Mouse (Mus musculus) limb, embryonic 15.5 days (tissue): ENCODE data around the gene Rtn4r. TPM values are rescaled to one million over a fixed set of nuclear protein-coding genes. Genes with fewer than 3 reads are reported as not detected.
"Not testable (repeated sequence)": the region's sequence is repeated elsewhere in the genome, so short reads cannot be mapped to it uniquely, and the experiment has no call there.

Experiments used
- ATAC-seq: fragments of 200-750 bp; cut with Nextera tagmentation; 2 replicates; pipeline ENCODE4 v1.8.0; 2017; ENCODE audit warnings: low read depth, moderate TSS enrichment; ENCODE audit not compliant: insufficient number of reproducible peaks, low FRiP score, low TSS enrichment
- H3K27ac ChIP-seq: fragments of 300-500 bp; sonication (generic); 2 replicates; pipeline ENCODE4 v1.5.1; 2015; ENCODE audit warnings: moderate library complexity, mild to moderate bottlenecking, inconsistent platforms
- H3K27me3 ChIP-seq: fragments of 300-500 bp; sonication (generic); 2 replicates; pipeline ENCODE4 v1.6.1; 2015; ENCODE audit warnings: inconsistent platforms
- H3K36me3 ChIP-seq: fragments of 300-500 bp; sonication (generic); 2 replicates; pipeline ENCODE4 v1.6.1; 2015; ENCODE audit warnings: inconsistent platforms
- H3K4me1 ChIP-seq: fragments of 300-500 bp; sonication (generic); 2 replicates; pipeline ENCODE4 v1.6.1; 2015; ENCODE audit warnings: inconsistent platforms
- H3K4me2 ChIP-seq: fragments of 300-500 bp; sonication (generic); 2 replicates; pipeline ENCODE4 v1.6.1; 2015; ENCODE audit warnings: mild to moderate bottlenecking, inconsistent platforms
- H3K4me3 ChIP-seq: fragments of 300-500 bp; sonication (generic); 2 replicates; pipeline ENCODE4 v1.5.1; 2015; ENCODE audit warnings: mild to moderate bottlenecking, inconsistent platforms
- H3K9ac ChIP-seq: fragments of 300-500 bp; sonication (generic); 2 replicates; pipeline ENCODE4 v1.6.1; 2015; ENCODE audit warnings: inconsistent platforms
- H3K9me3 ChIP-seq: fragments of 300-500 bp; sonication (generic); 2 replicates; pipeline ENCODE4 v1.6.1; 2016; ENCODE audit warnings: inconsistent platforms
- WGBS: fragments of 180-500 bp; shearing (Covaris S2); methylation state at CpG from one replicate; pipeline ENCODE4 v1.1.7; 2015; 5-methylcytosine and 5-hydroxymethylcytosine counted together
- polyA plus RNA-seq: library from polyadenylated mRNA; unstranded; fragments of >200 nt; fragmentation: Nextera tagmentation; extraction: Ambion mirVana; gene quantifications from 2 replicates; pipeline ENCODE4 v1.2.1, GENCODE M21; 2015

The Rtn4r gene
- polyA plus RNA-seq, 1 experiment from 2014 or later, result 7.9 TPM

DNA sequence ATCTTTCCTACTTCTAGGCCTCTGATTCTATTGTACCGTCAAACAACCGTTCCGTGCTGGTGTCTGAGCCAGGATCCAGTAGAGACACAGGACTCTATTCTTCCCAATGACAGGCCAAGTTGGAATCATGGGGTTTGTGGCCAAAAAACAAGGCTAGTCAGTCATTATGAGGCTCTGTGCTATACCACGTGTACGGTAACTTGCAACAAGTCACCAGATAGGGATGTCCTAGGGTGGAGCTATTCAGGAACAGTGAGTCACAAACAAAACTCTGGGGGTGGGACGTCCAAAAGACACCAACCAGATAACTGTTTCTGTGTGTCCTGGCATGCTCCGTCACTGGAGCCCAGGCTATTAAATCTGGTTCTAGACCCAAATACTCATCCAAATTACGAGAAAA is 55.3 kb downstream of the Rtn4r start:
- whole genome bisulfite sequencing, result 76% methylated on average over 8 of the region's 8 CpGs
- Histone ChIP-seq H3K4me3 (no peak overlapping the region), H3K4me1 (peaks cover 28% of the 10 kb centered on the region), H3K4me2 (no peak overlapping the region), H3K9ac (no peak overlapping the region), H3K36me3 (no peaks in the 10 kb centered on the region), H3K9me3 (no peaks in the 10 kb centered on the region), H3K27me3 (peaks cover 29% of the 10 kb centered on the region; the same call in 1 of the 2 replicates), H3K27ac (no peak overlapping the region)
- no peak for ATAC-seq

DNA sequence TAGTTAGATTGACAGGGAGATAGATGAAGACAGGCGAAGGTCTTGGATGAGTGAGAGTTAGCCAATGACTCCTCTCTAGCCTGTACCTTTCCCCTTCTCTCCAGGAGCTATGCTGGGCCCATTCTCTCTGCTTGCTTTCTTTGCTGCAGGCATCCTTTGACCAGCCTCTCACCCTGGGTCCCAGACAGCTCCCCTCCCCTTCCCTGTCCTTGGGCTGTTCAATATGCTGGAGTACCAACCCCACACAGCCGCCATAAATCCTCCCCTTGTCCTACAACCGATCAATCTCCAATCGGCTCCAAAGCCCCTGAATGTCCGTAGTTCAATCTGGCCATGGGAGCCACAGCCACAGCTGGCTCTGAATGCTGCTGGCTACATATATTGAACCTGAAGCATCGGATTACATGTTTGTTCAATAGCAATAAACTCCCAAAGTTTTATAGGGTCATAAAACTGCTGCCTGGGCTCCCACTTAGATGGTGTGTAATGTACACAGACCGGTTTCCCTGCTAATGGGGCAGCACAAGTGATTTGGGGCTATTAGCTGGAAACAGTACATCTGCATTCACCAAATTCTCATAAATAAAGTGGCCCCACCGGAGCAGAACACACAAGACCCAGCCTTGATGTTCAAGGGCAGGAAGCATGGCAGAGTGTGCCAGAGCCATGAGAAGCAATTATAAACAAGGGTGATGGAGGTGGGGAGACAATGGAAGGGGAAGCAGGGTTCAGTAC is 58.4 kb downstream of the Rtn4r start:
- H3K4me2 ChIP-seq, result no peak overlapping the region

DNA sequence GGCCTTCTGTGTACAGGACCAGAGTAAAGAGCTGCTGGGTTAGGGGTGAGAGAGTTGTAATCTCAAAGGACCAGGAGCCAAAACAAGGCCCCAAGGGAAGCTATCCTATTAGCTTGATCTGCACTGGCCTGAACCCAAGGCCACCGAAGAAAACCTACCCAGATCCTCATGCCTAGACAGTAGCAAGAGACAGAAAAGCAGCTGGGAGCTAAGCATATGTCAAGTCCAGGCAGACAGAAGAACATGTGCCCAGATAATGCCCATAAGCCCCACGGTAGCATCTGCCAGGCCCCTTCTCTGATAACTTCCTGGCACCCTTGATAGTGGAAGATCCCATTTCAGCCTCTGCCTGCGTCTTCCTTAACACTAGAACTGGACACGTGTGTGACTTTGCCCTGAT is 59.4 kb downstream of the Rtn4r start:
- H3K4me3 ChIP-seq, result no peak overlapping the region
- no peaks in the 10 kb centered on the region for H3K9me3 ChIP-seq
- H3K27me3 ChIP-seq, result peaks cover 15% of the 10 kb centered on the region; the same call in 1 of the 2 replicates
- H3K9ac ChIP-seq, result no peak overlapping the region
- no peak for ATAC-seq
- H3K4me2 ChIP-seq, result no peak overlapping the region
- WGBS, result 67% methylated on average over 4 of the region's 4 CpGs
- no peaks in the 10 kb centered on the region for H3K36me3 ChIP-seq
- peaks cover 15% of the 10 kb centered on the region for H3K4me1 ChIP-seq
- no peak overlapping the region for H3K27ac ChIP-seq

More for the DNA sequence above, 58.4 kb downstream of the Rtn4r start:
- no peak overlapping the region for H3K4me3 ChIP-seq
- no peak overlapping the region for H3K27ac ChIP-seq
- H3K36me3 ChIP-seq, result no peaks in the 10 kb centered on the region
- H3K4me1 ChIP-seq, result peaks cover 15% of the 10 kb centered on the region
- no peaks in the 10 kb centered on the region for H3K9me3 ChIP-seq
- no peak for ATAC-seq
- peaks cover 19% of the 10 kb centered on the region; the same call in 1 of the 2 replicates for H3K27me3 ChIP-seq
- no peak overlapping the region for H3K9ac ChIP-seq
- 16% methylated on average over 8 of the region's 8 CpGs for WGBS

DNA sequence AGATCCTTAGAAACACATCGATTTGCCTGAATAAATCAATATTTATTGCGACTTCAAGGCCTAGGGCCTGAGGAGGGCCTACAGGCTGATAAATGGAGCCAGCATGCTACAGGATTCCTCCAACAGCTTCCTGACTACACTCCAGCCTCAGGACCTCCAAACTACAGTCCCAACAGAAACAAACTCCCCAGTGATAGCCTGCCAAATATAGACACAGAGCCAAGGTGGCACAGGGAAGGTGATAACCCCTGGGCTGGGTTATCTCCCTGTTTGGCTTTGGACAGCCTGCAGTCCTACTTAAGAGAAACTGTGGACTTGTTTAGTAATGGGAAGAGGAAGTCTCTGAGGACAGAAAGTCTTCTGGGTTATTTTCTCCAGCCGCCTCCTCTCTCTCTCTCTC is 59.8 kb downstream of the Rtn4r start:
- Histone ChIP-seq H3K36me3 (no peaks in the 10 kb centered on the region), H3K27me3 (peaks cover 15% of the 10 kb centered on the region; the same call in 1 of the 2 replicates), H3K9ac (no peak overlapping the region), H3K4me1 (peaks cover 15% of the 10 kb centered on the region), H3K4me3 (no peak overlapping the region), H3K9me3 (no peaks in the 10 kb centered on the region), H3K27ac (no peak overlapping the region), H3K4me2 (no peak overlapping the region)
- no peak for ATAC-seq
- 82% methylated on average over 3 of the region's 3 CpGs for WGBS

DNA sequence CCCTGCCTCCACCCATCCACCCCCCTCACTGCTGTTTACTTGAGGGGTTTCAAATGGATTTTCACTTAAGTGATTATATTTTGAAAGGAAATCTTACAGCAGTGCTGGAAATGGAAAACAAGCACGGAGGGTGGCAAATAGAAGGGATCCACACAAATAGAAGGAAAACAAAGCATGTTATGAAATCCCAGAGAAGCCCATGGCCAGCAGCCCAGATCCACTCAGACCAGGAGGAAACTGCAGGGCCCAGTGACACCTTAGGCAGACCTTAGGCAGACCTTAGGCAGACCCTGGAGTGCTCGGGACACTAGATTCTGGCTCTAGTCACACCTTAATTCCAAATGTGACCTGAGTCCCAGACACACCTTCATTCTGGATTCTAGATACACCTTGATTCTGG is 63.6 kb downstream of the Rtn4r start:
- 70% methylated on average over 2 of the region's 2 CpGs for WGBS
- H3K27ac ChIP-seq, result no peak overlapping the region

DNA sequence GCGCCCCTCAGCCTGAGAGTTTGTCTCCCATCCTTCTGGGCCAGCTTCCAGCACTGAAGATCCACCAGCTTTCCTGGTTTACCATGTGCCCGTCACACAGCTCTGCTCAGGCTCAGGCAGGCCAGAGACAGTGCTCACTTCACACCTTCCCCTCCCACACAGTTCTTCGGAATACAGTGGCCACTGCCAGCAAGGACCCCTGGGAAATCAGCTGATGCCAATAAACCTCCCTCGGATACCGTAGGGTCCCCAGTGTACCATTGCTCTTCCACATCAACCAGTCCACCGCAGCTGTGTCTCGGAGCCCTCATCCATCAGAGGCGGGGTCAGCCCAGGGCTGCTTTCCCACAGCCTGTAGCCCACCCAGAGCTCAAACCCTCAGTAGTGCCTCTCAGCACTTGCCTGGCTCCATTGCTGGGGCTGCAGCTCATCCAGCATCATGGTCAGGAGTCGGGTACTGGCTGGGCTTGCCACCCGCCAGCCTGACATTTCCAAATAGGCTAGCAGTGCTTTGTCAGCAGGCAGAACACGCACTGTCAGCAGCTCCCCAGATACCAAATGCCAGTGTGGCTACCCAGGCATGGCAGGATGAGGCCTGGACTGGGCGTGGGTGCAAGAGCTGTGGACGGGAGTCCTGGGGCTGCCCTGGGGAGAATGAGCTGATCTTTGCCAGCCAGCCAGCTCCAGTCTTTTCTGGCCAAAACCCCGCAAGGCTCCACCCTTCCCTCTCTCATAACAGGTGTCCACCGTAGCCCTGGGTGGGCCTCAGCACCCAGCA is 67.0 kb downstream of the Rtn4r start:
- H3K27me3 ChIP-seq, result peaks cover 14% of the 10 kb centered on the region
- H3K36me3 ChIP-seq, result no peaks in the 10 kb centered on the region
- no peak for ATAC-seq
- peak overlapping the region; percentile 64; the same call in 1 of the 2 replicates for H3K27ac ChIP-seq
- peaks cover 32% of the 10 kb centered on the region for H3K4me1 ChIP-seq
- no peak overlapping the region for H3K9ac ChIP-seq
- no peak overlapping the region for H3K4me2 ChIP-seq
- no peak overlapping the region for H3K4me3 ChIP-seq
- H3K9me3 ChIP-seq, result no peaks in the 10 kb centered on the region
- WGBS, result 50% methylated on average over 15 of the region's 15 CpGs

More for the DNA sequence above, 63.6 kb downstream of the Rtn4r start:
- H3K4me3 ChIP-seq, result no peak overlapping the region
- no peaks in the 10 kb centered on the region for H3K36me3 ChIP-seq
- no peaks in the 10 kb centered on the region for H3K9me3 ChIP-seq
- ATAC-seq, result no peak
- peaks cover 27% of the 10 kb centered on the region for H3K4me1 ChIP-seq
- H3K9ac ChIP-seq, result no peak overlapping the region
- H3K27me3 ChIP-seq, result peaks cover 13% of the 10 kb centered on the region; the same call in 1 of the 2 replicates
- H3K4me2 ChIP-seq, result no peak overlapping the region

DNA sequence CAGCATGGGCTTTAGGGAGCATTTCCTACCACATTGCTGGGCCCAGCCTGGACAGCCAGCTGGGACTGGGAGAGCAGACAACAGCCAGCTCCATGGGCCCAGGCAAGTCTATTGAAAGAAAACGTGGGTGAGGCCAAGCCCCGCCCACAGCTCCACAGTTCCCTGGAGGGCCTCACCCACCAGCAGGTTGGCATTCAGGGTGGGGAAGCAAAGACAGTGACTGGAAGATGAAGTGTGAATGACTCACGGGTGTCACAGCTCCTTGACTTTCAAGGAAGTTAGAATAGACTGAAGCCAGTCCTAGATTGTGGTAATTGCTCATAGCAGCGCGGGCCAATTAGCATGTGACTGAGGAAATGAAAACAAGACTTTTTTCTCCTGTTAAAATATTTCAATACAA is 67.6 kb downstream of the Rtn4r start:
- peak overlapping the region; percentile 64; the same call in 1 of the 2 replicates for H3K27ac ChIP-seq
- H3K4me1 ChIP-seq, result peaks cover 32% of the 10 kb centered on the region
- ATAC-seq, result 0 out of 2 replicates have a peak, but pooled peaks have one; percentile 17

DNA sequence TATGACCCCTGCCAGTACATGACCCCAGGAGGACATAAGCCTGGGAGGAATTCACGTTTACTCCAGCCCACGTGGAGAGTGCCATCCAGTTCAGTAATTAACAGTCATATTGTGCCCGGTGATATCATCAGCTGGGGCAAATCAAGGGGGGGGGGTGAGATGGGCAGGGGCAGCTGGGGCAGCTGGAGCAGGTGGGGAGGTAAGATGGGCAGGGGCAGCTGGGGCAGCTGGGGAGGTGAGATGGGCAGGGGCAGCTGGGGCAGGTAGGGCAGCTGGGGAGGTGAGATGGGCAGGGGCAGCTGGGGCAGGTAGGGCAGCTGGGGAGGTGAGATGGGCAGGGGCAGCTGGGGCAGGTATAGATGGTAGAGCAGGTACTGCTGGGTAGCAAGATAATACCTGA is 68.1 kb downstream of the Rtn4r start:
- H3K9me3 ChIP-seq, H3K4me3 ChIP-seq, H3K4me2 ChIP-seq, H3K36me3 ChIP-seq, H3K9ac ChIP-seq, H3K27ac ChIP-seq, ATAC-seq: not testable (repeated sequence)
- Histone ChIP-seq H3K4me1 (peaks cover 32% of the 10 kb centered on the region), H3K27me3 (peaks cover 14% of the 10 kb centered on the region)
- WGBS, result 25% methylated on average over 3 of the region's 3 CpGs

More for the DNA sequence above, 67.6 kb downstream of the Rtn4r start:
- no peaks in the 10 kb centered on the region for H3K9me3 ChIP-seq
- 33% methylated on average over 5 of the region's 5 CpGs for WGBS
- no peak overlapping the region for H3K4me2 ChIP-seq
- H3K9ac ChIP-seq, result no peak overlapping the region
- peaks cover 14% of the 10 kb centered on the region for H3K27me3 ChIP-seq
- no peak overlapping the region for H3K4me3 ChIP-seq
- no peaks in the 10 kb centered on the region for H3K36me3 ChIP-seq

DNA sequence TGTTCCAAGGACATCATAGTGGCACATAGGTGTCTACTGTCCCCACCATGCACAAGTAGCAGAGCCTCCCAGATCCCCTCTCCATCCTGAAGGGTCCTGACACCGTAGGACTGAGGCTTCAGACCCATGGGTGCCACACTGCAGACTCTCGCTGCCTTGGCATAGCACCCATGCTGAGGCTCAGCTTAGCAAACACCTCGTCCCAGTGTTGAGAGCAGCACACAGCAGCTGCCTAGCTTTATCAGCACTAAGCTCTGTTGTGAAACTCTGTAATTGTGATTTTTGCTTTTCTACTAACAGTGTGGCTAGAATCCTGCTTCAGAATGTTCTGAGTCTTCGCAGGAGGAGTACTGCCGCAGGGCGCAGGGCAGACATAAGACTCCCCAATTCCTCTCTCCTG is 70.4 kb downstream of the Rtn4r start:
- no peak for ATAC-seq
- WGBS, result 74% methylated on average over 6 of the region's 6 CpGs
- H3K9ac ChIP-seq, result no peak overlapping the region
- peaks cover 32% of the 10 kb centered on the region for H3K4me1 ChIP-seq
- no peak overlapping the region for H3K4me2 ChIP-seq
- no peaks in the 10 kb centered on the region for H3K36me3 ChIP-seq
- peaks cover 14% of the 10 kb centered on the region for H3K27me3 ChIP-seq
- H3K9me3 ChIP-seq, result no peaks in the 10 kb centered on the region
- no peak overlapping the region for H3K4me3 ChIP-seq
- no peak overlapping the region for H3K27ac ChIP-seq

DNA sequence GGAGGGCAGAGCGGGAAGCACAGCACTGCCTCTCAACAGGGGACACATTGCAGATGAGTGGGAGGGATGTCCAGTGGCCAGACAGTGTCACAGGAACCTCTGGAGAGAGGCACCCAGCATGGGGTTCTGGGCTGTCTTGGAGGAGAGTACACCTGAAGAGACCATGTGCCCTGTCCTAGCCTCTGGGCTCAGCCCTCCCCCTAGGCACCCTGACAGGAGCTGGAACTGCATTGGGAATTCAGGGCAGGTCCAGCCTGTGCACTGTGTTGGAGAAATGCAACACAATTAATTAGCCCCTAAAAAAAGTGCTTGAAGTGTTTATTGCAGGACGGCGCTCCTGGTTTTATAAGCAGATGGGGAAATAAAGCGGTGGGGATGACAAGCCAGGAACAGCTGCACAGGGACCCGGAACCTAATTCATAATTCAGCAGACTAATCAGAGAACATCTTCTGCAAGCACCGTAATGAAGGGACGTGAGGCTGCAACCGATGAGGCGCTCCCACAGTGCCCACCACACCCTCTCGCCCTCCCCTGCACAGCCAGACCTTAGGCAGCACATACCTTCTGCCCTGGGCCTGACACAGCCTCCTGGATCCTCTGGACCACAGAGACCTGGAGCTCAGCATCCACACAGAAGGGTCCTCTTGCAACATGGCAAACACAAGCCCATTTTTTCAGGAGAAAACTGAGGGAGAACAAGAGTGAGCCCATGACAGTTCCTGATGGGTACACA is 71.1 kb downstream of the Rtn4r start:
- no peaks in the 10 kb centered on the region for H3K9me3 ChIP-seq
- 36% methylated on average over 10 of the region's 10 CpGs for WGBS
- H3K4me3 ChIP-seq, result no peak overlapping the region
- no peak for ATAC-seq
- H3K4me2 ChIP-seq, result no peak overlapping the region
- H3K9ac ChIP-seq, result no peak overlapping the region
- no peaks in the 10 kb centered on the region for H3K36me3 ChIP-seq
- H3K27me3 ChIP-seq, result peaks cover 14% of the 10 kb centered on the region
- H3K4me1 ChIP-seq, result peaks cover 35% of the 10 kb centered on the region
- H3K27ac ChIP-seq, result no peak overlapping the region

DNA sequence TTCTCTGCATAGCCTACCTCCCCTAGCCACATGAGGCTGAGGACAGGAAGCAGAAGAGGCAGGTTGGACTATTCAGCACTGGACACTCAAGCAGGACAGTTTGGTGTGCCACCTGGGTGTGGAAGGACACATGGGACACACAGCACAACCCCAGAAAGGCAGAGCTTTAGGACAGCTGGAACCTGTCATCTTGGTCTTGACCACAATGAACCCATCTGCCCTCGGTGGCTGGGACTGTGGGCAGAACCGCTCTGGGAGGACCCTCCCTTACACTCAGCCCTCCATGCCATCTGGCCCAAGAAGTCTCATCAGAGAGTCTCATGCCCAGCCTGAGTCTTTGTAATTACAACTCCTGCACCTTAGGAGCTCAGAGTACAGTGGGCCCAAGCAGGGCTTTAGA is 72.6 kb downstream of the Rtn4r start:
- no peak overlapping the region for H3K4me2 ChIP-seq
- peaks cover 14% of the 10 kb centered on the region for H3K27me3 ChIP-seq
- peaks cover 23% of the 10 kb centered on the region for H3K4me1 ChIP-seq
- H3K9ac ChIP-seq, result no peak overlapping the region
- H3K9me3 ChIP-seq, result no peaks in the 10 kb centered on the region
- no peaks in the 10 kb centered on the region for H3K36me3 ChIP-seq
- ATAC-seq, result no peak
- whole genome bisulfite sequencing, result 85% methylated on average over 2 of the region's 2 CpGs
- H3K27ac ChIP-seq, result no peak overlapping the region
- no peak overlapping the region for H3K4me3 ChIP-seq
